Mouse (Mus musculus) limb, embryonic 10.5 days (tissue): ENCODE results near the gene Wiz. TPM values are rescaled to one million over a fixed set of nuclear protein-coding genes. Genes with fewer than 3 reads are reported as not detected.

Experiments
- microRNA-seq: library from miRNA; unstranded; fragments of <30 nt; microRNA quantifications from one replicate; pipeline ENCODE4, GENCODE M21; 2017
- polyA plus RNA-seq: library from polyadenylated mRNA; unstranded; fragments of >200 nt; fragmentation: Nextera tagmentation; extraction: Ambion mirVana; gene quantifications from 2 replicates; pipeline ENCODE4 v1.2.1, GENCODE M21; 2016

The Wiz gene
- polyA plus RNA-seq, 1 experiment from 2014 or later = 36.7 TPM

Small RNAs within 50 kb of the gene (microRNA-seq; reads per million reads assigned to microRNA genes)
- gene Gm22201 = not detected

Other genes starting within 250 kb of the Wiz start
- 23.8 and 32.1 TPM in 2 replicates for gene Notch3, start 222.6 kb downstream of the Wiz start, polyA plus RNA-seq
- 0.11 TPM in 1 of 2 replicates, not detected in the other for gene Ephx3, start 199.9 kb downstream of the Wiz start, polyA plus RNA-seq
- 132 and 134 TPM in 2 replicates for gene Brd4, start 104.7 kb downstream of the Wiz start, polyA plus RNA-seq
- 142 and 157 TPM in 2 replicates for gene Akap8, start 68.2 kb downstream of the Wiz start, polyA plus RNA-seq
- 84.7 and 106 TPM in 2 replicates for gene Akap8l, start 38.8 kb downstream of the Wiz start, polyA plus RNA-seq
- 0.33 and 0.53 TPM in 2 replicates for gene Rasal3, start 14.1 kb upstream of the Wiz start, polyA plus RNA-seq
- not detected in 2 replicates for gene Pglyrp2, start 34.7 kb upstream of the Wiz start, polyA plus RNA-seq
- gene Cyp4f39, start 63.3 kb upstream of the Wiz start, polyA plus RNA-seq = not detected in 2 replicates
- 5.6 and 9.2 TPM in 2 replicates for gene Cyp4f17, start 116.6 kb upstream of the Wiz start, polyA plus RNA-seq
- gene Cyp4f16, start 147.1 kb upstream of the Wiz start, polyA plus RNA-seq = 13.4 and 19.2 TPM in 2 replicates
- not detected in 2 replicates for gene Cyp4f37, start 231.9 kb upstream of the Wiz start, polyA plus RNA-seq